ENCODE assay signal across 19 mouse cellular contexts in genomic region chr11:3502057-3502456, GRCm38 (mm10). TPM values are rescaled to one million over a fixed set of nuclear protein-coding genes. Genes with fewer than 3 reads are reported as not detected.
DNase-seq lines count a peak whose midpoint lies in the region; TF ChIP-seq lines count a peak whose summit lies in the region.
"Had no signal": no experiment of that assay in that cellular context is flagged by ENCODE, and none has a peak within 500 bp of the region (broad histone marks: within the 10 kb centered on the region; RNA-seq: fewer than 3 reads in every experiment).

No protein-coding gene starts in this region.

- H3K27ac ChIP-seq in layer of hippocampus, adult 2 months = no peak overlapping the region; the same call in 1 of the 2 replicates
- H3K27ac ChIP-seq: embryonic facial prominence, embryonic 12.5 days; limb, embryonic 10.5 days; midbrain, embryonic 10.5 days; stomach, postnatal 0 days had no signal

- no peak for TF ChIP-seq CTCF in layer of hippocampus, adult 2 months (conservative IDR thresholded peaks at IDR 0.05)

- peak; percentile 63 for DNase-seq in cerebellum, adult 9-10 months
- no peak for DNase-seq in cerebellum, adult 8-10 months
- DNase-seq in layer of hippocampus, adult 2 months (ENCODE audit: low spot score in 2 of 2) = no peak
- DNase-seq in layer of hippocampus, postnatal 14 days (ENCODE audit: low spot score in 2 of 2) = no peak
- peak; percentile 35 for DNase-seq in ZHBTc4 (ENCODE audit: low read depth, low spot score)
- no peak for DNase-seq in heart, postnatal 4 days
- DNase-seq in lung, adult 18-20 months = no peak
- DNase-seq: adrenal gland, postnatal 10 days; forebrain, postnatal 0 days; gastrocnemius, postnatal 14 days; heart, adult 18-20 months; heart, postnatal 10 days; liver; lung, postnatal 10 days had no signal

- H3K4me3 ChIP-seq in layer of hippocampus, adult 2 months = peak overlapping the region; percentile 24; the same call in 1 of the 2 replicates
- H3K4me3 ChIP-seq: embryonic facial prominence, embryonic 12.5 days; heart, embryonic 12.5 days; limb, embryonic 10.5 days; midbrain, embryonic 10.5 days had no signal

RNA-seq across cellular contexts. Expression of gene Inpp5j, which starts 2.6 kb away (rescaled TPM):
- 10 to 100 TPM; 87.1 to 97.1 TPM for total RNA-seq in layer of hippocampus, adult 2 months (2021)
- total RNA-seq in layer of hippocampus, postnatal 14 days (2021) = 10 to 100 TPM; 66.1 to 72.1 TPM
- total RNA-seq in heart, postnatal 4 days (2021) = 10 to 100 TPM; 17.2 to 21.1 TPM

RNA-seq across cellular contexts. Expression of gene Selenom, which starts 12.4 kb away (rescaled TPM):
- 100 to 1,000 TPM; 199 to 202 TPM for total RNA-seq in layer of hippocampus, adult 2 months (2021)
- 100 to 1,000 TPM; 229 to 234 TPM for total RNA-seq in layer of hippocampus, postnatal 14 days (2021)
- 10 to 100 TPM; 55.7 to 59.2 TPM for total RNA-seq in heart, postnatal 4 days (2021)

RNA-seq across cellular contexts. Expression of gene Pla2g3, which starts 14.0 kb away (rescaled TPM):
- total RNA-seq in layer of hippocampus, adult 2 months (2021) = 1 to 10 TPM; 2.1 to 2.3 TPM
- total RNA-seq in layer of hippocampus, postnatal 14 days (2021) = 10 to 100 TPM in 1 of 2 experiments, 1 to 10 TPM in 1; 7.1 to 13.0 TPM
- under 1 TPM; 0.11 to 0.24 TPM for total RNA-seq in heart, postnatal 4 days (2021)

RNA-seq across cellular contexts. Expression of gene Smtn, which starts 38.4 kb away (rescaled TPM):
- total RNA-seq in layer of hippocampus, adult 2 months (2021) = 10 to 100 TPM in 1 of 2 experiments, 1 to 10 TPM in 1; 7.4 to 10.3 TPM
- 10 to 100 TPM; 11.5 to 16.1 TPM for total RNA-seq in layer of hippocampus, postnatal 14 days (2021)
- 100 to 1,000 TPM; 188 to 190 TPM for total RNA-seq in heart, postnatal 4 days (2021)

RNA-seq across cellular contexts. Expression of gene Rnf185, which starts 49.9 kb away (rescaled TPM):
- total RNA-seq in layer of hippocampus, adult 2 months (2021) = 10 to 100 TPM; 26.6 to 29.1 TPM
- 10 to 100 TPM; 22.9 to 24.9 TPM for total RNA-seq in layer of hippocampus, postnatal 14 days (2021)
- 10 to 100 TPM; 26.7 to 28.9 TPM for total RNA-seq in heart, postnatal 4 days (2021)

Comparison
In these comparisons a context has a peak if more than half of its experiments do, and no peak if none do; other contexts are left out.
1. DNase-seq: peak in cerebellum, adult 9-10 months (single experiment) and ZHBTc4 (single experiment); none in cerebellum, adult 8-10 months (single experiment), layer of hippocampus, adult 2 months (0 of 2), layer of hippocampus, postnatal 14 days (0 of 2), heart, postnatal 4 days (single experiment) and lung, adult 18-20 months (0 of 2).